Mouse (Mus musculus): ENCODE measurements at regions not wholly inside any gene's neighbourhood (a gene's known extent, or its start where the extent isn't known, plus 50 kb on each side); places are given as distances from the start of the nearest gene placed in this dataset.
A peak's percentile ranks its signal among the peaks of the same experiment; 100 is the strongest.

DNA sequence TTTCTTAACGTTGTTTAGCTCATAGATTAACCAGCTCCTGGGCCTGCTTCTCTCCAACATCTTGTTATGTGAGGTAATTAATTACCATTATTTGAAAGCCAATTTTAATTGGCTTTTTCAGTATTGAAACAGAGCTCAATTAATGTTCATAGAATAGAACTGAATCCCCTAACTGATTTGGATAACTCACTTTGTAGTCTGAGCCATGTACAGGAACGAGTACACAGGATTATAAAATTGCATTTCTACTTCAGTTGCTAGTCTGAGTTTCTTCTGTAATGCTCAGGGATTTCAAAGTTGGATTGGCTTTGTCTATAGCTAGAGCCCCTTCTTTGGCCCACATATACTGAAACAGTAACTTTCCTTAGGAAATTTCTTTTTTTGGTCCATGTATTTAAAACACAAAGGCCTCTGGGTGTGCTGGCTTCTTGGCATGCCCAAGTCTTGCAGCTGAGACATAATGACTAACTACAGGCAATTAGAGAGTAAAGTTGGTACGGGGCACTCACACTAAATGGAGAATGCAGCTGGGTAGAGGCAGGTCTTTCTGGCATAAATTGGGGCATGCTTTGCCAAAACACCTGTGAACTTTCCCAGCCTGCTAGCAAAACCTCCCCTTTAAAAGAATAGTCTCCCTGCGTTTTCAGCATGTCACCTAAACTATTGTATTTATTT, 143.1 kb downstream of the Edem1 start:
- WGBS: 65% methylated on average over 4 of the region's 4 CpGs
- Histone ChIP-seq H3K4me2 (no peak overlapping the region), H3K9ac (no peak overlapping the region), H3K9me3 (no peaks in the 10 kb centered on the region), H3K27me3 (no peaks in the 10 kb centered on the region), H3K27ac (replicated peaks) (no peak overlapping the region), H3K36me3 (no peaks in the 10 kb centered on the region), H3K4me3 (no peak overlapping the region), H3K4me1 (replicated peaks) (no peaks in the 10 kb centered on the region)
- no peak for ATAC-seq (ENCODE audit: low FRiP score, low read depth)

DNA sequence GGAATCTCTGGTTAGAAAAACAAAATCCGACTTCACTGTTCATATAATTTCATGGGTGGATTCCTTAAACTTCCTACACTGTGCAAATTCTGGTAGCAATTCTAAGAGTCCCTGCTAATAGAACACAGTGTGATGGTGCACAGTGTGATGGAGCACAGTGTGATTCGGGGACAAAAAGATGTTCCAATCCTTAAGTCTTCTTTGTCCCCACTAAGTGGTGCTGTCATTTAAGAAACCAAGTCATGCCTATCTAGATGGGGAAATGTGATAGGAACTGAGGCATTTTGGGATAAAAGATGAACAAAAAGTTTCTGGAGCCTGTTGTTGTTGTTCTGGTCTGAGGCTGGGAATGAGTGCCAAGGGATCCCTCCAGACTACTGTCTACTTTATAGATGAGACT, 145.3 kb downstream of the Edem1 start:
- Histone ChIP-seq H3K4me2 (no peak overlapping the region), H3K9me3 (no peaks in the 10 kb centered on the region), H3K27me3 (no peaks in the 10 kb centered on the region), H3K9ac (no peak overlapping the region), H3K36me3 (no peaks in the 10 kb centered on the region), H3K4me1 (replicated peaks) (no peaks in the 10 kb centered on the region), H3K4me3 (no peak overlapping the region), H3K27ac (replicated peaks) (no peak overlapping the region)
- no peak for ATAC-seq (ENCODE audit: low FRiP score, low read depth)
- 92% methylated on average over 2 of the region's 2 CpGs for WGBS

- ATAC-seq (ENCODE audit: low FRiP score, low read depth): no peak
- no peak overlapping the region for H3K4me2 ChIP-seq
- 96% methylated on average over 4 of the region's 4 CpGs for WGBS
These were observed 161.1 kb downstream of the Edem1 start for GRCm38 (mm10) chr6:108989506-108989905.

GRCm38 (mm10) chr6:108993743-108994142, 165.3 kb downstream of the Edem1 start:
- WGBS: 41% methylated on average over 3 of the region's 3 CpGs
- Histone ChIP-seq H3K4me2 (no peak overlapping the region), H3K4me1 (replicated peaks) (no peaks in the 10 kb centered on the region), H3K27ac (replicated peaks) (no peak overlapping the region), H3K27me3 (no peaks in the 10 kb centered on the region), H3K36me3 (no peaks in the 10 kb centered on the region), H3K9me3 (no peaks in the 10 kb centered on the region), H3K4me3 (no peak overlapping the region), H3K9ac (no peak overlapping the region)
- ATAC-seq (ENCODE audit: low FRiP score, low read depth): no peak

More at GRCm38 (mm10) chr6:108989506-108989905, 161.1 kb downstream of the Edem1 start:
- Histone ChIP-seq H3K27ac (replicated peaks) (no peak overlapping the region), H3K36me3 (no peaks in the 10 kb centered on the region), H3K27me3 (no peaks in the 10 kb centered on the region), H3K4me3 (no peak overlapping the region), H3K4me1 (replicated peaks) (no peaks in the 10 kb centered on the region), H3K9me3 (no peaks in the 10 kb centered on the region), H3K9ac (no peak overlapping the region)

DNA sequence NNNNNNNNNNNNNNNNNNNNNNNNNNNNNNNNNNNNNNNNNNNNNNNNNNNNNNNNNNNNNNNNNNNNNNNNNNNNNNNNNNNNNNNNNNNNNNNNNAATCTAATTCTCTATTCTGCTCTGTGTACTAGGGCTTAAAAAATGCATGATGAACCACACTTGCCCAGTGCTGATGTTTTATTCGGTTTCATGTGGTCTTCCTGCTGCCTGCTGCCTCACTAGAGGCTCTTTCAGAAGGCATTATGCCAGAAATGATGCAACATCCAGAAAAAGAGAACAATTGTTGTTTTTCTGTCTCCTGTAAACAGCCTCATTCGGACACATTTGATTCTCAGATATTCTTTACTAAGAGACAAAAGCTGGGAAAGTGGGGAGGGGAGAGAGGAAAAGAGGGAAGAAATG, 176.0 kb downstream of the Edem1 start:
- Histone ChIP-seq H3K27ac (replicated peaks) (peak overlapping the region; percentile 15; the same call in 1 of the 2 replicates), H3K9ac (no peak overlapping the region), H3K27me3 (no peaks in the 10 kb centered on the region), H3K4me3 (no peak overlapping the region), H3K9me3 (no peaks in the 10 kb centered on the region), H3K4me2 (no peak overlapping the region), H3K4me1 (replicated peaks) (no peaks in the 10 kb centered on the region), H3K36me3 (no peaks in the 10 kb centered on the region)
- WGBS: 48% methylated on average over 2 of the region's 2 CpGs
- no peak for ATAC-seq (ENCODE audit: low FRiP score, low read depth)

DNA sequence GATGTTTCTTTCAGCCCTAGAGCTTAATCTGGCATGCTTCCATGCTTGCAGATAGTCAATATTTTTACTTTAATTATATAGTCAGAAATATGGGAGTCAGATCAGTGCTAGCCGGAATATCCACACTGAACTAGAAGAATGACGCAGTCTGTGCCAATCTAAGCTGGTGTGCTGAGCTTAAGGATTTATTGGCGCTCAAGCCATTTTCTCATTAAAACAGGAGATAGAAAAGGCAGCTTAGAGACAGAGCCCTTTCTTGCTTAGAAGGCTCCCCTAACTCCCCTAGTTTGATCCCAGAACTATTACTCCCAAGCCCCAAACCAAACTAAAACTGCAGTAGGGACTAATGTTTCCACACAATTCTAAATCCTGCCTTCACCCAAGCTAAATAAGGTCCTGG, 180.9 kb downstream of the Edem1 start:
- no peak overlapping the region for H3K4me3 ChIP-seq
- no peak overlapping the region for H3K9ac ChIP-seq
- no peaks in the 10 kb centered on the region for H3K9me3 ChIP-seq
- H3K27ac ChIP-seq (replicated peaks): no peak overlapping the region
- H3K4me1 ChIP-seq (replicated peaks): no peaks in the 10 kb centered on the region
- ATAC-seq (ENCODE audit: low FRiP score, low read depth): no peak
- H3K36me3 ChIP-seq: no peaks in the 10 kb centered on the region
- no peaks in the 10 kb centered on the region for H3K27me3 ChIP-seq
- 84% methylated on average over 3 of the region's 3 CpGs for WGBS
- no peak overlapping the region for H3K4me2 ChIP-seq

GRCm38 (mm10) chr6:109009793-109010192, 181.4 kb downstream of the Edem1 start:
- H3K27ac ChIP-seq (replicated peaks): no peak overlapping the region
- H3K4me3 ChIP-seq: no peak overlapping the region
- WGBS: 46% methylated on average over 4 of the region's 4 CpGs
- no peak for ATAC-seq (ENCODE audit: low FRiP score, low read depth)
- no peaks in the 10 kb centered on the region for H3K4me1 ChIP-seq (replicated peaks)
- H3K36me3 ChIP-seq: no peaks in the 10 kb centered on the region
- no peaks in the 10 kb centered on the region for H3K27me3 ChIP-seq
- no peak overlapping the region for H3K9ac ChIP-seq
- no peaks in the 10 kb centered on the region for H3K9me3 ChIP-seq
- no peak overlapping the region for H3K4me2 ChIP-seq

GRCm38 (mm10) chr6:109019731-109020130, 191.3 kb downstream of the Edem1 start:
- no peaks in the 10 kb centered on the region for H3K36me3 ChIP-seq
- no peaks in the 10 kb centered on the region for H3K27me3 ChIP-seq
- H3K9me3 ChIP-seq: no peaks in the 10 kb centered on the region
- H3K4me1 ChIP-seq (replicated peaks): no peaks in the 10 kb centered on the region
- no peak overlapping the region for H3K4me2 ChIP-seq
- H3K27ac ChIP-seq (replicated peaks): no peak overlapping the region
- H3K9ac ChIP-seq: no peak overlapping the region
- H3K4me3 ChIP-seq: no peak overlapping the region
- 84% methylated on average over 2 of the region's 2 CpGs for WGBS
- no peak for ATAC-seq (ENCODE audit: low FRiP score, low read depth)

Measured in hindbrain, embryonic 15.5 days (tissue).